In the genomic region with DNA sequence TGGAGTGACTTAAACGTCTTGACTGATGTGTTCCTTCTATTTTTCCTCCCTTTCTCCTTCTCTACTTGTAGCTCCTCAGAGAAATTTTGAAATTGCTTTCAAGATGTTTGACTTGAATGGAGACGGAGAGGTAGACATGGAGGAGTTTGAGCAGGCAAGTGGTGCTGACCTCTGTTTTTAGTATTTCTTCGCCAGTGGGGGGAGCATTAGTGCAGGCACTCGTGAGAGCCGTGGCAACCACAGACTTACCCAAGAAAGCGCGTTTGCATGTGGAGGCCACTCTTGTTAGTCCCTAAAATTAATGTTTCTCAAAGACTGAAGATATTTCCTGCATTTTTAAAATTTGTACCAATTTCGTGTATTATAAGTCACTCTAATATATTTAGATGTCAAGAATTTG, we compare ENCODE assay signal across 24 mouse cellular contexts.
DNase-seq lines count a peak whose midpoint lies in the region; ATAC-seq and TF ChIP-seq lines count a peak whose summit lies in the region.
"Had no signal": no experiment of that assay in that cellular context is flagged by ENCODE, and none has a peak within 500 bp of the region (broad histone marks: within the 10 kb centered on the region; RNA-seq: fewer than 3 reads in every experiment).

No protein-coding gene starts in this region.

- H3K9ac ChIP-seq in lung, postnatal 0 days (replicated peaks; ENCODE audit: low read depth): no peak overlapping the region
- H3K9ac ChIP-seq: embryonic facial prominence, embryonic 12.5 days; embryonic facial prominence, embryonic 15.5 days; forebrain, postnatal 0 days; heart, embryonic 13.5 days; hindbrain, embryonic 14.5 days had no signal

- DNase-seq in kidney, adult 2 months: no peak
- DNase-seq in kidney, adult 8-10 months: no peak
- DNase-seq in lung, postnatal 0 days (ENCODE audit: low spot score): peak; percentile 13
- DNase-seq in lung, postnatal 10 days: no peak
- peak; percentile 64 for DNase-seq in A20 (ENCODE audit: low read depth, low spot score)
- DNase-seq in left cerebral cortex, postnatal 25 days (ENCODE audit: low spot score in 2 of 2): no peak
- DNase-seq: adrenal gland, adult 2 months; B cell, adult 2 months; cerebellum, adult 11 months; cerebellum, adult 2 months; cerebellum, adult 9-11 months; cerebellum, postnatal 25 days; forebrain, postnatal 0 days; gastrocnemius, adult 2 months; gastrocnemius, postnatal 25 days; heart, postnatal 14 days; heart, postnatal 4 days had no signal

- no peaks in the 10 kb centered on the region for H3K4me1 ChIP-seq in kidney, adult 2 months (ENCODE audit: control insufficient read depth, insufficient read depth, low read length)
- no peaks in the 10 kb centered on the region for H3K4me1 ChIP-seq in lung, postnatal 0 days (ENCODE audit: insufficient read depth, low read depth, low read length)
- H3K4me1 ChIP-seq: embryonic facial prominence, embryonic 15.5 days; heart, embryonic 13.5 days had no signal

- no peaks in the 10 kb centered on the region for H3K27me3 ChIP-seq in kidney, adult 2 months (replicated peaks; ENCODE audit: control insufficient read depth, insufficient read depth, low read length)
- H3K27me3 ChIP-seq in lung, postnatal 0 days (replicated peaks; ENCODE audit: insufficient read depth, low read length): no peaks in the 10 kb centered on the region
- H3K27me3 ChIP-seq: embryonic facial prominence, embryonic 12.5 days; embryonic facial prominence, embryonic 15.5 days; heart, embryonic 13.5 days had no signal

- TF ChIP-seq EP300 in lung, postnatal 0 days (IDR thresholded peaks at IDR 0.05): no peak

- no peak overlapping the region for H3K4me2 ChIP-seq in lung, postnatal 0 days (replicated peaks; ENCODE audit: low read depth, low read length)
- H3K4me2 ChIP-seq: embryonic facial prominence, embryonic 12.5 days; embryonic facial prominence, embryonic 15.5 days; heart, embryonic 13.5 days; hindbrain, embryonic 14.5 days had no signal

- no peak for ATAC-seq in lung, postnatal 0 days
- ATAC-seq: forebrain, embryonic 14.5 days; forebrain, postnatal 0 days; hindbrain, postnatal 0 days; inflammation-experienced regulatory T-cells, adult 6 months had no signal

- no peaks in the 10 kb centered on the region for H3K36me3 ChIP-seq in kidney, adult 2 months (ENCODE audit: control insufficient read depth, insufficient read depth, low read length)
- peaks cover 7% of the 10 kb centered on the region; the same call in 1 of the 2 replicates for H3K36me3 ChIP-seq in lung, postnatal 0 days (ENCODE audit: insufficient read depth, low read length)

- no peaks in the 10 kb centered on the region for H3K9me3 ChIP-seq in lung, postnatal 0 days (ENCODE audit: low read length)
- H3K9me3 ChIP-seq: embryonic facial prominence, embryonic 12.5 days; embryonic facial prominence, embryonic 15.5 days; heart, embryonic 13.5 days had no signal

- no peak overlapping the region for H3K27ac ChIP-seq in kidney, adult 2 months (ENCODE audit: insufficient read depth, low read depth, low read length)
- no peak overlapping the region for H3K27ac ChIP-seq in lung, postnatal 0 days (ENCODE audit: low read length)
- H3K27ac ChIP-seq: embryonic facial prominence, embryonic 12.5 days; embryonic facial prominence, embryonic 15.5 days; gastrocnemius, adult 2 months; heart, embryonic 13.5 days; hindbrain, embryonic 14.5 days; hindbrain, postnatal 0 days had no signal

- no peak for TF ChIP-seq POLR2A in kidney, adult 2 months (IDR thresholded peaks at IDR 0.05; ENCODE audit: low read depth, low read length)

- intact Hi-C loops in left cerebral cortex, postnatal 25 days (cut with DNase I): no loop called here

- H3K4me3 ChIP-seq in kidney, adult 2 months (ENCODE audit: insufficient read depth, low read depth, low read length): no peak overlapping the region
- no peak overlapping the region for H3K4me3 ChIP-seq in lung, postnatal 0 days (ENCODE audit: low read depth, low read length)
- H3K4me3 ChIP-seq: embryonic facial prominence, embryonic 12.5 days; embryonic facial prominence, embryonic 15.5 days; gastrocnemius, adult 2 months; heart, embryonic 13.5 days had no signal

- 80% methylated on average over 8 of the region's 8 CpGs for WGBS in kidney, adult 2 months
- 68% methylated on average over 8 of the region's 8 CpGs for WGBS in lung, postnatal 0 days

- TF ChIP-seq CTCF in kidney, adult 2 months (conservative IDR thresholded peaks at IDR 0.05; ENCODE audit: insufficient read depth, insufficient read length, low read depth, low read length): 0 out of 2 replicates have a peak, but pooled peaks have one; percentile 14
- no peak for TF ChIP-seq CTCF in lung, postnatal 0 days (IDR thresholded peaks at IDR 0.05)

Comparison
In these comparisons a context has a peak if more than half of its experiments do, and no peak if none do; other contexts are left out.
1. DNase-seq: peak in lung, postnatal 0 days (single experiment) and A20 (single experiment); none in kidney, adult 2 months (single experiment), kidney, adult 8-10 months (0 of 2), lung, postnatal 10 days (single experiment) and left cerebral cortex, postnatal 25 days (0 of 2).